Mouse (Mus musculus) WW6 (cell line): ENCODE measurements around the gene Saa2.
A peak's percentile ranks its signal among the peaks of the same experiment; 100 is the strongest.

Experiments used
- DNase-seq: peaks from one replicate; pipeline ENCODE4 v3.0.0-alpha.2; 2013; ENCODE audit warnings: low read depth, low spot score

Saa2 gene

DNA sequence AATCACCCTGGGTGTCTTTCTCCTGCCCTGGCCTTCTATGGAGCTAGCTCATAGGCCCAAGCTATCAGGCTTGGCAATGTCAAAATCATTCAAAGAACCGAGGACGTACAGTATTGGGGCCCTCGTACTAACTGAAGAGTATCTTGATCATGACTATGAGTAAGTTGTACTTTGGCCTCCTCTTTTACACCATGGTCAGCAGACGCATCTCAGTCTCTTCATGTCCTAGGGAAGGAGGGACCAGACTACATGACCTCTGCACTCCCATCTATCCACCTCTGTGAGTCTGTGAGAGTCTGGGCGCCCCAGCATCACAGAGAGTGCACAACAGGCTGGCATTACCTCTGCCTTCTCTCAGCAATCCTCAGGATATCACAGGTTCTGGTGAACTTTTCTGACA, 11.0 kb downstream of the Saa2 start:
- DNase-seq = no peak

DNA sequence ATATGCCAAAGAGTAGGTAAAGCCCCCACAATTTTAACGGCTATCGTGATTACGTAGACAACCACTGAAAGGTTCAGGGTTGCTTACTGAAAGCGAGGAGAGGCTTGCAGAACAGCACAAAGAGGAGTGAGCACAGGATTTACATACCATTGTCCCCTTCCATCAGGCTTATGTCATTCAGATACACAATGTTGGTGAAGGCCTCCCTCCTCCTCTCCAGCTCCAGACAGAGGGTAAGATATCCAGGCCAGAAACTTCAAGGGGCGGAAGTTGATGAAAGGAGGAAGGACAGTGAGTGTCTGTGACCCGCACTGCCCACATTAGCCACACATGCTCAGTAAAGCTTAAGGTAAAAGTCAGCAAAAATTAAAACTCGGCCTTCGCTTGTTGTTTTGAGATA, 13.1 kb downstream of the Saa2 start:
- DNase-seq = no peak

DNA sequence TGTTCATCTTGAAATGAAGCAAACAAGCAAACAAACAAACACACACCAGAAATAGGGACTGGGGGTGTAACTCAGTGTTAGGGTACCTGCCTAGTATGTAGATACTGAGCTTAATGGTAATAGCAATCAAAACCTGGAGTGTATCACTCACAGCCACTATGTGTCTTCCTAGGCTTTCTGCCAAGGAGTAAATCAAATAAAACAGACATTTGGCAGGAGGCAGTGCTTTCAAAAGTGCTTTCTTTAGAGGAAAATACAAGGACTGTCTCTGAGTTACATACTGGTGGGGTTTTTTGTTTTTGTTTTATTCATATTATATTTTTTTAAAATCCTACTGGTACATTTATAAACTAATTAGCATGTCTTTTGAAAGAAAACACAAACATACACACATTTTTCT, 15.8 kb downstream of the Saa2 start:
- no peak for DNase-seq

DNA sequence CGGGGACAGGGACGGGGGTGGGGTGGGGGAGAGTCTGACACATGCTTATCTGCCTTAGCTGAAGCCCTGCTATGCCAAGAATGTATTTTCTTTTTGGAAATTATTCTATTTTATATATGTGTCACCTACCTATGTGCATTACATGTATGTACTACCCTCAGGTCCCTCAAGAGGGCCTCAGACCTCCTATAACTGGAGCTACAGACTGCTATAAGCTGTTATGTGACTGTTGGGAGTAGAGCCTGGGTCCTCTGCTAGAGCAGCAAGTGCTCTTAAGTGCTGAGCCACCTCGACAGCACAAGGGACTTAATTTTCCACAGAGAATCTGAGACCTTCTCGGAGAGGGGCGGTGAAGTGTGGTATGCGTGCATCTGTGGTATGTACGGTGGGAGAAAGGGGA, 16.9 kb downstream of the Saa2 start:
- DNase-seq = no peak

DNA sequence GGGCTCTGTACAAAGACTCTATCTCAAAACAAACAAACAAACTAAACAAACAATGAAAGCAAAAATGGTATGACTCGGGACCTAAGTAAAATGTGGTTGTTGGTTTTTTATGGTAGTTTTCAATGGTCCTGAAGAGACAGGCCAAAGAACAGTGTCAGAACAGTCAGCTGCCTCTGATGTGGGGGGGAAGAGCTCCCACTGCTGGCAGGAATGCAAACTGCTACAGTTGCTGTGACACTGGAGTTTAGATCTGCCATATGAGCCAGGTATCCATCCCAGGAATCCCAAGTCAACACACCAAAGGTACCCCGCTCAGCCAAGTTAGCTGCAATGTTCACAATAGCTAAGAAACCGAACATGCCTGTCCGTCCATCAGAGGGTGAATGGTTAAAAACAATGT, 19.1 kb downstream of the Saa2 start:
- peak; percentile 66 for DNase-seq

DNA sequence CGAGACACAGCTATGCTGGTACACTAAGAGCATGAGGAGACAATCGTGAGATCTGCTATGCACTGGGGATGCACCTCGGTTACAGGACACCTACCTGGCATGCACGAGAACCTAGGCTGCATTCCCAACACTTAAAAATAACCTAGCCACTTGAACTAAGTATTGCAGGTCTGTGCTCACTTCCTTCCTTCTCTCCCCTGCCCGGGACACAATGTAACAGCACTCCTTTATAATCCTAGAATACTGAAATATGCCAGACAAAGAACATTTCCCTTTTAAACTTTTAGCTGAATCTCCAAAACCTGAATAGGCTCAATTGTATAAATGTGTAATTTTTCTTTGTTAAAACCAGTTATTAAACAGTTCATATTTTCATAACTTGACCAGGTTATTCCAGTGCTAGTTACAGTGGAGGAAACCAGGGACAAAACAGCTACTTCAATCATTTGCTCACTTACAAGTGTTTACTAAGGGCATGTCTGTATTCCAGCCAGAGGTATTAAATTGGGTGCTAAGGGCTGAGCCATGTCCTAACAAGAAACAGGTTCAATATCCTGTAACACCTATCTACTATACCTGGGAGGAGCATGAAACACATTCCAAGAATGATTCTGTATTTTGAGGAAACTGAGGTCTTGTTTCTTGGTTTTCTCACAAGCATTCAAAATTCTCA, 37.7 kb downstream of the Saa2 start:
- DNase-seq = no peak

DNA sequence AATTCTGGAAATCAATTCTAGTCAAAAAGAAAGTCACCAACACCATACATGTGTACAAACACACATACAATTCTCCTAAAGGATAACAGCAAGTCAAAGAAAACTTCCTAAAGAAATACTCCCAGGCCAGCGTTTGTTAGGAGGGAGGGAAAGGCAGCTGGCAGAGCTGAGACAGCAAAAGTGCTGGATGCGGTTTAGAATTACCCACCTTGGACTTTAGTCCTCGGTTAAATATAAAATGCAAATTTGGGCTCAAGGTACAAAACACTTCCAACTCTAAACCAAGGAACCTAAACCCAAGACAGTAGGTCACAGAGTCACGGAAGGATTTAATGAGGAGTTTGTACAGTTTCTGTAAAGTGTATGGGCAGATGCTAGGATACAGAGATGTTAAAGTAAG, 42.3 kb downstream of the Saa2 start:
- no peak for DNase-seq

DNA sequence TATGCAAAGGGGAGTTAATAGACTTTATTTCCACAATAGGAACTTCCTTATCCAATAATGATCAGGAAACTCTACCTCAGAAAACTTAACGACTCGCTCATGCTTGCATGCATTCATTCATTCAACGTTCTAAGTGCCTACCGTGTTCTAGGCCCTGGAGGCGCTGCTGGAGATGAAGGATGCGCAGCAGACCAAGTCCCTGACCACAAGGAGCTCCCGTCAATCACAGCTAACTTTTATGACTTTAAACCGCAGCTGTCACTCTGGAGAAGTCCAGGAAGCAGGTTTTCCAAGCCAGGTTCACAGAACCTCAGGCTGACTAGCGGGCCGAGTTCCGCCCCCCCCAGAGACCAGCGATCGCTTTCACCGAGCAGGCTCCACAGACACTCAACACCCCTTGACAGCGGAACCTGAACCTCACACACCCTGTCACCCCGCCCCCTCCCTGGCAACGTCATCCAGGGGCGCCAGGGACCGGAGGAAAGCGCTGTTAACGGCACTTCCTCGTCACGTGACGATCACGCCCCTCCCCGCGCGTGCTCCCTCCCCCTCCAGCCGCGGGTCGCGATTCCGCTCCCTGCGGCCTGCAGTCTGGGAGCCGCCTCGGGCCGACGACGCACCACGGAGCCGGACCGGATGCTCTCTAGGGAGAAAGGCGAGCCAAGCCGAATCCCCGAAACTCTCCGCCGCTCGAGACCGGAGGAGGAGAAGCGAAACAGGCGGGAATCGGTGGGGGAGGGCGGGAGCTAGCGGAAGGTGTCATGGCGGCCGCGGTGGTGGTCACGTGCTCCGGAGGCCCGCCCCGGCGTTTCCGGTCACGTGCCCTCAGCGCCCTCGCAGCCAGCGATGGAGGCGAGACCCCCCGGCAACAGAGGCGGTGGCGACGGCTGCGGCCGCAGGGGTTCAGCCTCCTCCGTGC, 44.0 kb downstream of the Saa2 start, which contains the start of the genes Hps5 and Gtf2h1:
Hps5 (minus strand) TSS at position 778 of the 919 bp plus-strand sequence.
Gtf2h1 (plus strand) TSS at position 817 of the 919 bp plus-strand sequence.
- DNase-seq = peak; percentile 93

DNA sequence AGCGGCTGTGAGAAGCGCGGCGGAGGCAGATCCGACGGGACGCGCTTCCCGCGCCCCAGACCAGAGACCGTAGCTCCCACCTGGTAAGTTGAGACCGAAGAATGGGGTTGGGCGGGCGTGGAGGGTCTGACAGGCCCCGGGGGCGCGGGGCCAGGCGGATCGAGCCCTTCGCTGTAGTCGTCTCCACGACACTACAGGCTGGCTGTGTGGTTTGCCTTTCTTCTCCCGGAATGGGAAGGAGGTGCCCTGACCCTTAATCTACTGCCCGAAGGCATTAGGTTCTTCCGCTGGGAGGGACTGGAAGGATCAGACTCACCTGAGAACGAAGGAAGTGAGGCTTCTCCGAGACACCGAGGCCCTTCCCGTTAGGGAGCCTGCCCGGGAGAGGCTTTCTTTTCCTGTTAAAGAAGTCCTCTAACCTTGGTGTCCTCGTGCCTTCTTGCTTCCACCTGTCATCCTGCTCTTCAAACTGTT, 44.7 kb downstream of the Saa2 start:
- DNase-seq = no peak

DNA sequence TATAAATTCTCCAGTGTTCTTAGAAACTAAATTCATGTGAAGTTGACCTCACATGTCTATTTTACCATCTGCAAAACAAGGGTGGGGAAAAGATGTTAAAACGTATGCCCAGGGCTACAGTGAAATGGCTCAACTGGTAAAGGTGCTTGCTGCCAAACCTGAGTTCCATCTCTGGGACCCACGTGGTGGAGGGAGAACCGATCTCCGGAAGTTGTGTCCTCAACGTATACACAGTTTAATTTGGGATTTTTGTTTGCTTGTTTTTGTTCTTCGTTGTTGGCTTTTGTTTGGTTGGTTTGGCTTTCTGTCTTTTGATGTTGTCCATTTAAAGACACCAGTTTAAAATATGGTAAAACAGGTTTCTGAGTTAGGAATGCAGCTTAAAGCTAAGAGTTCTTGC, 45.2 kb downstream of the Saa2 start:
- no peak for DNase-seq
